Mouse (Mus musculus): ENCODE measurements around the gene Cort.
"Not testable (repeated sequence)": the region's sequence is repeated elsewhere in the genome, so short reads cannot be mapped to it uniquely, and the experiment has no call there.

The Cort gene

DNA sequence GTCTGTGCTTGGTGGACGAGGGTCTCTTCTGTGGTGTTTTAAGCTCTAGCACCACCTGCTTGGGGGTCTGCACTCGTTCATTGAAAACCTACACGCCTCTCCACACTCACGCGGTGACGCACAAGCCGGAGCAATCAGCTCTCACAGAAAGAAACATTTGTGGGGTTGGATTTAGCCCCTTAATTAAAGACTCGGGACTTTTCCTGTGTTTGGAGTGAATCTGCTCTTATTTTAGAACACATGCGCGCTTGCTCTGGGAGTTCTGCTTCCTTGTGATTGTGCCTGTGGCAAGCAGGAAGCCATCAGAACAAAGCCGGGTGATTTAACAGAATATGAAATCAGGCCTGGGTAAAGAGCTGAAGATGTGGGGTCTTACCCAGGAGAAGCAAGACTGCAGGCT is at the start of gene Cort:
Gene Cort, minus strand, starts transcription at position 101 of the 400 bp plus-strand sequence.
- no peak for DNase-seq (ENCODE audit: low spot score)

DNA sequence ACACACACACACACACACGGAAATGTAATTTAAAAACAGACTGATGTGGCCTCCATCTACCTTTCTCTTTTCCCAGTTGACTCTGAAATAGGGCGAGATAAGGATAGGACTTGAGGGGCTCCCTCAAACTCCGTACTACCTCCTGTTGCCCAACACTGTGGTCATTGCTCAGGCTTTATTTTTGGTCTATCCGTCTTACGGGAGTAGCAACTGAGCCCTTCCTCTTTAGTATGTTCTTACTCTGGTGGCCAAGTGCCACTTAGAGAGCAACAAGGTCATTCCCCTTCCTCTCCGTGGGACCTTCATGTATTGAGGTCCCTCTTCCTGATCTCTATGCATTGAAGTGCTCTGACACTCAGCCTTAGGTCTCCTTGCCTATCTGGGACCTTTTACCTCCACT is 47.1 kb upstream of the Cort start:
- DNase-seq (ENCODE audit: low spot score) = no peak

DNA sequence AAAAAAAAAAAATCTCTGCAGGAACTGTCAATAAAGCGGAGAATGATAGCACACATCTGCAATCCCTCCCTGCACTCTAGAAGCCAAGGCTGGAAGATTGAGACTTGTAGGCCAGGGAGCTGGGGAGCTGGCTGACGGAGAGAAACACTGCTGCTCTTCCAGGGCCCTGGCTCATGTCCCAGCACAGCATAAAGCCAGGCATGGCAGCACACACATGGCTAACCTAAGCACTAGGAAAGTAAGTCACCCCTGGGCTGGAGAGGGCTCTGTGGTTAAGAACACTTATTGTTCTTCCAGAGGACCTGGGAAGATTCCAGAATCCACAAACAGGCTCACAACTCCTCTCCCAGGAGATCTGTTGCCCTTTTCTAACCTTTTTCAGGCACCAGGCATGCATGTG is 46.1 kb upstream of the Cort start:
- no peak for DNase-seq (ENCODE audit: low spot score)

DNA sequence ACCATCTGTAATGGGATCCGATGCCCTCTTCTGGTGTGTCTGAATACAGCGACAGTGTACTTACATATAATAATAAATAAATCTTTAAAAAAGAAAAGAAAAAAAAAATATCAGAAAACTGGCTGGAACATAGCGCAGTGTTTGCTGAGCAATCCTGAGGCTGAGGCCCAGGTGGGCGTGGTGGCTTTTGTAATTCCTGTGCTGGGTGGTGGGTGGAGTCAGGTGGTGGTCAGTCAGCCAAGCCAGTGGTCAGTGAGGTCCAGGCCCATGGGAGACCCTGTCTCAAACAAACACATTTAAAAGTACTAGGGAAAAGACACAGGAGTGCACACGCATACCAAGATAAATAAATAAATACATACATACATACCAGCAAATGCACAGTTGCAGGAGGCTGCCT is 45.5 kb upstream of the Cort start:
- no peak for DNase-seq (ENCODE audit: low spot score)

DNA sequence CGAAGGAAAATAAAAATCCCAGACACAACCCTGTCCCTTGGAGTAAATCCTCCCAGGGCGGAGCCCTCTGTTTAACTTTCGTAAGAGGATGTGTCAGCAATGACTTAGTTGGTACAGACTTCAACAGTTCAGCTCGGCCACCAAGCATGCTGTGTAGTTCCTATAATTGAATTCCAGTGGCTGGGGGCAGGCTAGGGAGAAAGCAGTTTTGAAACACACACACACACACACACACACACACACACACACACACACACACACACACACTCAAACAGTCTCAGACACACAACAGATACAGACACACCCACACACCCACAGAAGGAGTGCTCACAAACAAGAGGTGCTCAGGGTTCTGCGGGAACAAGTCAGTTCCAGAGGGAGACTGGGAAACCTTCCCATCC is 45.0 kb upstream of the Cort start:
- DNase-seq (ENCODE audit: low spot score) = no peak

DNA sequence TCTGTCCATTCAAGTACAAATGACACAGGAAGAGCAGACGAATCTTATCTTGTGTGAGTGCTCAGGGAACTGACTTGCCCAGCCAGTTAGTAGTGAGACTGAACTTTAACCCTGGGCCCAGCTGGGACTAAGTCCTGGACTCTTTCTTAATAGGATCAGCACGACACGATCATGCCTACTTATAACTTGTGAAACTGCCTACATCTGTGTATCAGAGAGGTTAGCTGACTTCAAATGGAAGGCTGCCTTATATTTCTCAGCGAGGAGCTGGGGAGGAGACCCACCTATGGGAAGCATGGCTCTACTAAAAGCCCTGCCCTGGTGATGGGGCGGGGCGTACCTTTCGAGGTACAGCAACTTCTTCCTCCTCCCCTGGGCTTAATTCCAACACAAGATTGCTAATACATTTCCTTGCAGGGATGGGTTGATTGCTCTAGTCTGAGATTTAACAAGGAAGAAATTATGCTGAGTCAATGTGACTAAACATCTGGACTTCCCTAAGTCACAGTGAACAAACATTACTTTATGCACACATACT is 43.9 kb upstream of the Cort start:
- no peak for DNase-seq (ENCODE audit: low spot score)

DNA sequence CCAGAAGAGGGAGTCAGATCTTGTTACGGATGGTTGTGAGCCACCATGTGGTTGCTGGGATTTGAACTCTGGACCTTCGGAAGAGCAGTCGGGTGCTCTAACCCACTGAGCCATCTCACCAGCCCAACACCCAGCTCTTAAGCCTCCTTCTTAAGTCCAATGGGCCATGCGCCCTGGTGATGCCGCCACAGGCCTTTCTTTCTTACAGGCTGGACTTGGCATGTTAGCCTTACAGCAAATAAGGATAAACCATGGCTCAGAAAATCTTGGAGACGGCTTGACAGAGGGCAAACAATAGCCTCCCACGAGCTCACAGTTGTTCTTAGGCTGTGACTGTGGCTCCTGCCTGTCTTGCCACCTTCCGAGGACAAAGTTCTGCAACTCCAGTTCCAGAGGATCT is 43.4 kb upstream of the Cort start:
- DNase-seq (ENCODE audit: low spot score) = not testable (repeated sequence)

DNA sequence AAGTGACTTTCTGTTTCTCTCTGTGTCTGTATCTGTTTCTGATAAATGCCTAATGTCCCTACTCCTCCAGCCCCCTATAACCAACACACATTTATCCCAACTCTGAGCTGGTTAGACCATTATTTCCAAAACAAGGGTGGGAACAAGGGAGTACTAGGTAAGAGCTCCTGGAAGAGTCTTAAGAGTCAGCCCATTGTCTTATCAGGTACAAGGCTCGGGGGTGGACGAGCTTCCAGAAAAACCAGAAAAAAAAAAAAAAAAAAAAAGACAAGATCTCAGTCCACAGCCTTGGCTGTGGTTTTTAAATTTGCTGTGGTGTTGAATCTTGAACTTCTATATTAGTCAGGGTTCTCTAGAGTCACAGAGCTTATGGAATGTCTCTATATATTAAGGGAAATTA is 41.5 kb upstream of the Cort start:
- DNase-seq (ENCODE audit: low spot score) = no peak

DNA sequence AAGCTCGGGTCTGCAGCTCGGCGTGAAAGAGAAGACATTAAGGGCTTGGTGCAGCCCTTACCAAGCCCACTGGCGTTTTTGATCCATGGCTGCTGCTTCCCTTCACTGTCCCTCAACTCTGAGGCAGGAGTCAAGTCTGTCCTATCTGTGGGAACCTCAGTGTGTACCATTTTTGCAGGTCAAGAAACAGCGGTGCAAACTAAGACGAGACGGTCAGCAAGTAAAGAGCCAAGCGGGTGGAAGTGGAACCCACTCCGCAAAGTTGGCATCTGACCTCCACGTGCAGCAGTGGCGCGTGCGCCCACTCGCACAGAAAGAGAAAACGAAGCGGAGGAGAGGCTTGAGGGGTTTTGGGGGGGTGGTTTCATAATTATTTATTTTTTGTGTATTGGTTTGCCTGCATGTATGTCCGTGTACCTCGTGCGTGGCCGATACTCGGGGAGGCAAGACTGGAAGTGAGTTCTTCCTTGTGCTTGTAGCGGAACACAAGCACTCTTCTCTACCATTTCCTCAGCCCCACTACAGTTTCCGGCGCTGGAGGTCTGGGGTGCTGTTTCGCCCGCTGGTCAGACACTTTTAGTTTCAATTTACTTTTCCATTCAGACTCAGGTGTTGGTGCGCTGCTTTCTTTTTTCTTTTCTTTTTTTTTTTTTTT is 40.5 kb upstream of the Cort start:
- no peak for DNase-seq (ENCODE audit: low spot score)

DNA sequence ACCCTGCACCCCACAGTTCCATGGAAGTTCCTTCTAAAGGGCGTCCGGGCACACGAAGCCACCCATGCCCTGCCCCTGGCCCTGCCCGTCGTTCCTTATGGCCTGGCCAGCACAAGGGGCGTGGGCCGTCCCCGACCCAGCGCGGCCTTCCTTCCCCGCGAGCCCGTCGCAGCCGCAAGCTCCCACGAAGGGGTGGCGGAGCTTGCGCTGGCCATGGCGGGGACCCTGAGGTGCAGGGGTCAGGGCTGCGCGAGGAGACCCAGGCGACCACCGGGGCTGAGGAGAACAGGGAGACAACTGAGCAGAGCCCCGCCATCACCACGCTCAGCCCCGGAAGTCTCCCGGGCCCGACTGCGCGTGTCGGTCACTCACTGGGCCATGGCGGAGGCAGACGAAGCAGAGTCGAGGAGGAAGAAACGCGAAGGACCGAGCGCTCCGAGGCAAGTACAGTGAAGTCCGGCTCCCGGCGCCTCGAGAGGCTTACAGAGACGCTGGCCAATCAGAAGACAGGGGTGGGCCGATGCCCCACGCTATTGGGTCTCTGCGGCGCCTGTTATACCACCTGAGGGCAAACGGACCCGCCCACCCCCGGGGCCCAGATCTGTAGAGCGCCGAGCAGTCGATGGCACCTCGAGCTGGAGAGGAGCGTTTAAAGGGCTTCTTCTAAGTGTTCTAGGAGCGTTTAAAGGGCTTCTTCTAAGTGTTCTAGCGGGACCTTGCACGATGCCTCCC is 39.8 kb upstream of the Cort start, which contains the start of gene Pgd:
Gene Pgd, minus strand, starts transcription at position 557 of the 732 bp plus-strand sequence.
- DNase-seq (ENCODE audit: low spot score) = peak; percentile 91

DNA sequence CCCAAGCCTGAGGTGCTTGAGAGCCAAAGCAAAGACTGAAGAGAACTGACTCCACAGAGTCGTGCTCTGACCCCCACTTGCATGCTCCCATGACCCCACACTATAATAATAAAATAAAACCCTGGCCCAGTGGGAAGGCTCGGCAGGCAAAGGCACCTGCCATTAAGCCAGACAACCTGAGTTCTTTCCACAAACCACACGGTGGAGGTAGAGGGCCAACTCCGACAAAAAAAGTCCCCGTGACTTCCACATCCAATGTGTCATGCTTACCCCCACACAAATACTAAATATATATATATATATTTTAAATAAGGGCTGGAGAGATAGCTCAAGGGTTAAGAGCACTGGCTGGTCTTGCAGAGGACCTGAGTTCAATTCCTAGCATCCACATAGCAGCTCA is 37.6 kb upstream of the Cort start:
- DNase-seq (ENCODE audit: low spot score) = no peak

DNA sequence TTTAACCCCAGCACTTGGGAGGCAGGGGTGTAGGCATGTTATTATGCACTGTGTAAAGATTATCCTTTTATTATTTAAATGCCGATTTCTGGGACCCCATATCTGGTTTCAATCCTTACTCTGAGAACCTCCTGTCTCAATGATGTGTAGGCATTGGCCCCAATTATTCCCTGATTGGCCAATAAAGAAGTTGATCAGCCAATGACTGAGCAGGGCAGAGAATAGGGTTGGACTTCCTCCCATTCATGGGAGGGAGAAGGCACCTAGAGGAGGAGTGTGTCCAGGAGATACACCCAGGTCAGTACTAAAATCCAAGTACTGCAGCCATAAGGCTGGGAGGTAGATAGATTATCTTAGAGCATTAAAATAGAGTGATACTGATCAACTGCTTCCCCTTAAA is 36.6 kb upstream of the Cort start:
- DNase-seq (ENCODE audit: low spot score) = no peak

DNA sequence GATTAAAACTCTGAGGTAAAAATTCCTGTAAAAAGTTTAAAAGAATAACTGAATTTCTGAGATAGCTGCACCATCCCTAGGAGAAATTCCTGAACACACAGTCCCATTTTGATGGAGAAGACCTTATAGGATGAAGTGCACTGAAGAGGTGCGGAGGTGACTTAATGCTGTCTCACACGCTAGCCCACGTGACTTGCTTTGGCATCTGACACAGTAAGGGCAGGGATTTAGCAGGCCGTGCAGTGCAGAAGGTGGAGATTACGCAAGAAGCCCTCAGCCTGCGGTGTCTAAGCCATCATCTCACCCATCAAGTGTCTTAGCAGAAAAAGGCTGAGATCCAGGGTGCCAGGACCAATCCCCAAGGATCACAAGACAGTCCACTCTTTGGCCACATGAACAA is 34.6 kb upstream of the Cort start:
- no peak for DNase-seq (ENCODE audit: low spot score)

DNA sequence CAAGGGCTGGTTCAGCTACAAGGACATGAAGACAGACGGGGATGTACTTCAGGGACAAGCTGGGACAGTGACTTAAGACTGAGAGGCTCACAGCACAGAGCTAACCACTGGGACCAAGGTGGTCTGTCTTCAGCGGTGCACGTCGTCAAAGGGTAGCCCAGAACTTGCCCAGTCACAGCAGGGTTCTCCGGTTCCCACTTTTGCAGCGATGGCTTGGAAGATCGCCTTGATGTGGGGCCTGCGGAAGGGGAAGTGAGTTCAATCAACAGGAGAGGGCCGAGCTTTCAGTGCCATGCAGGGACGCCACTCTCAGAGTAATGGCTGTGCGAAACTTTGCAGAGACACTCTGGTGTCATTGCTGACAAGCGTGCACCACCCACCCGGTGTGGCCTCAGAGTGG is 33.3 kb upstream of the Cort start:
- no peak for DNase-seq (ENCODE audit: low spot score)

DNA sequence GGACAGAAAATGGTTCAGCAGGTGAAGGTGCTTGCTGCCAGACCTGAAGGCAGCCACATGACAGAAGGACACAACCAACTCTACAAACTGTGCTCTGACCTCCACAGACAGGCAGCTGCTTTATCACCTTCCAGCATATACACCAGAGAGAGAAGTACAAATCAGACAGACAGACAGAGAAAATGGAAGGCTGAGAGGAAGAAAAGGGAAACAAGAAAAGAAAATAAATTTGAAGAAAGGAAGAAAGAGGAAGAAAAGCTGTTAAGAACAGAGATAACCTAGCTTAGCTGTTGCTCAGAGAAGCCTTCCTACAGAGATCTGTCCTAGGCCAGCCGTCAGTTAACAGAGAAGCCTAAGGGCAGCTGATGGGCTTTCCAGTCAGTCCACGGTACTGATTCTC is 32.6 kb upstream of the Cort start:
- no peak for DNase-seq (ENCODE audit: low spot score)

DNA sequence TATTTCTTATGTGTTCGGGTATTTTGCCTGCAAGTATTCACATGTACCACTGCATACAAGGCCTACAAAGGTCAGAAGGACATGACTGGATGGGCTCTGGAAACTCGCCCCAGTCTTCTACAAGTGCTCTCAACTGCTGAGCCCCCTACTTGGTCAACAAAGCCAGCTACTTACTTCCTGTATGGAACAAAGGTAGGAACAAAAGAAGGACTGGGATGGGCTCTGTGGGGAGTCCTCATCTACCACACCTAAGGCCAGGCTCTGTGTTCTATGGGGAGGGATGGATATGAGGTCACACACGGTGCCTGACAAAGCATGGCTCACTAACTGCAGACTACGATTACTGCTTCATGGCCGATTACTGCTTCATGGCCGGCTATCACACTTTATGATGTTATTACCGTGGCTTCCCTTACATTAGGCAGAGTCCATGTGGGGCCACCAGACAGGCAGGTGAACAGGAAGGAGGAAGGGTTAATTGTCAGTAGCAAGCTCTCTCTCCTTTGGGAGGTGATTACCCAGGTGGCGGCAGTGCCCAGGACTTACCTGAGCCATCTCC is 30.9 kb upstream of the Cort start:
- no peak for DNase-seq (ENCODE audit: low spot score)

DNA sequence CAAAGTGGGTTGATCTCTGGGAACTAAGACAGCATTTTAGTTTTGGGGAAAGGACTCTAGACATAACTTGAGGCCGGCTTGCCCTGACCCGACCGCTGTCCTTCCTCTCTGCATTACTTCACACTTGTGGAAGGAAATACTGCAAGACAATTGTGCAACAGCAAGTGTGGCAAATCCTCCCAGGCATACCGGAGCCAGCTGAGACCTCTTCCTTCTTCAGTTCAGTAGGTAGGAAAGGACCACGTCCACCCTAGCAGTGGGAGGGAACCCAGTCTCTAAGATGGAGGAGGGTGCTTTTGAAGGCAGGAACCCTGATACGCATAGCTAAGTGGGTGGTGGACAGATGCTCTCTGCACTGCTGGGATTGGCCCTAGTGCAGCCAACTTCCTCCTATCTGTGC is 29.1 kb upstream of the Cort start:
- DNase-seq (ENCODE audit: low spot score) = no peak

DNA sequence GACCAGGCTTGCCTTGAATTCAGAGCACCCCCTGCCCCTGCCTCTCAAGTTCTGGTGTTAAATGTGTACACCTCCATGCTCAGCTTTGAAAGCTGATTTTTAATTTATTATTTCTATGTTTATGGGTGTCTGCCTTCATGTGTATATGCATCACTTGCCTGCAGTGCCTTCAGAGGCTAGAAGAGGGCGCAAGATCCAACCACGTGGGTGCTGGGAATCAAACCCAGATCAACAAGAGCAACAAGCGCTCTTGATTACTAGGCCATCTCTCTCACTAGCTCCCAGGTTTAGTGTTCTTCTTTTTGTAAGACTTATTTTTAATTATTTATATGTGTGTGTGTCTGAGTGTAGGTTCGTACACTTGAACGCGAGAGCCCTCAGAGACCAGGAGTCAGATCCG is 28.3 kb upstream of the Cort start:
- DNase-seq (ENCODE audit: low spot score) = no peak

DNA sequence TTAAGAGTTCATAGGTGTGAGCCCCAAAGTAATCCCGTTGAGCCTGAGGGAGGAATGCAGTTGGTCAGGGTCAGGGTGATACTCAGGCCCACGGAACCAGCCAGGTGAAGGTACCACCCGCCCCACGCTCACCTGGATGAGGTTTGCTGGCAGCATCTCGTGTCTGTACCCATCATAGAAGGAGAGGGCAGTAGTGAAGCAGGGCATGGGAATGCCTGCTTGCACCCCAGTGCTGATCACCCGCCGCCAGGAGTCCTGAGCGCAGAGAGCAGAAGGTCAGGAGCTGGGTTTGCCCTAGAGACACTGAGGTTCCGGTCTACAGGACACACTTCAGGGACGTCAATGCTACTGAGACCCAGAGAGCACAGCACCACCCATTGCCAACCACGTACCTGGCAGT is 24.2 kb upstream of the Cort start:
- DNase-seq (ENCODE audit: low spot score) = no peak

DNA sequence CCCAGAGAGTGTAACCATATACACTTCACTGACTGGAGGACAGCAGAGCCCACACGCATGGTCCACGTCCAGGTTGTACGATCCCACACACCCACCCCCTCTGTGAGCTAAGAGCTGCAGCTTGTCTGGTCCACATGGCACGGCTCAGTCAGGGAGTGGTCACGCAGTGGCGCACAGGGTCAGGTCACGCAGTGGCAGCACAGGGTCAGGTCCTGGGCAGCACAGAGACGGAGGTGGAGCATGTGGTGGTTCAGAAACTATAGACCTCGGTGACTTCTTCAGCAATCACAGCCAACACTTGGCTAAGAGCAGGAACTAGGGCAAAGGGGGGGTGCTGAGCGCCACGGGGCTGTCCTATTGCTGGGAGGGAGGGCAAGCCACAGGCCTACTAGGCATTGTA is 23.7 kb upstream of the Cort start:
- DNase-seq (ENCODE audit: low spot score) = no peak

DNA sequence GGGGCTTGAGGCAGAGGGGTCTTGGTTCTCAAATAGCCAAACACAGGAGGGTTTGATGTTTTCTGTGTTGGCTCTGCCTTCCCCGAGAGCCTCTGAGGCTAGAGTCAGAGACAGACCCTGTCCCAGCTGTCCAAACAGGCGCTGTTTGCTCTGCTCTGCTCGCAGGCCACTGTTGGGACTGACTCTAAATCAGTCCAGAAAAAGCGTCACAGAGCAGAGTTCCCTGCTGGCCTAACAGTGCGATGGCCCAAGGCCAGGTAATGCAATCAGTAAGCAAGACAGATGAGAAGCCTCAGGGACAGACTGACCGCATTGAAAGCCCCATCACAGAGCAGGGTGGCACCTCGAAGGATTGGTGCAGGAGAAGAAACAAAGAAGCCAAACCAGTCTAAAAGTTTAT is 23.0 kb upstream of the Cort start:
- no peak for DNase-seq (ENCODE audit: low spot score)

DNA sequence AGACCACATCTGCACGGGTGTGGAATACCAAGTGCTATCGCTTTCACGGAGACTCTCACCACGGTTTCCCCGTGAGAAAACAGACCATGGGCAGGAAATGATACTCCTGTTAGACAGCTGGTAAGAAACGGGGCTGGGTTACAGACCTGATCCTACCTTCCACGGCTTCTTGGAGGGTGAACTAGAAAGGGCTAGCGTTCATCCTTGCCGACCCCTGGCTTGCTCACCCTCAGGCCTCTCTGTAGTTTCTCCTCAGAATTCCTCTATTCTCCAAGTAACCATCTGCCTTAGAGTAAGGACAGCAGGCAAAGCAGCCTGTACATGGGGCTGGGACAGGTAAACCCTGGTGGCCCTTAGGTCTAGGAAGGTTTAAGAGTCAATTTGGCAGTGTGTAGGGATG is 22.6 kb upstream of the Cort start:
- no peak for DNase-seq (ENCODE audit: low spot score)

DNA sequence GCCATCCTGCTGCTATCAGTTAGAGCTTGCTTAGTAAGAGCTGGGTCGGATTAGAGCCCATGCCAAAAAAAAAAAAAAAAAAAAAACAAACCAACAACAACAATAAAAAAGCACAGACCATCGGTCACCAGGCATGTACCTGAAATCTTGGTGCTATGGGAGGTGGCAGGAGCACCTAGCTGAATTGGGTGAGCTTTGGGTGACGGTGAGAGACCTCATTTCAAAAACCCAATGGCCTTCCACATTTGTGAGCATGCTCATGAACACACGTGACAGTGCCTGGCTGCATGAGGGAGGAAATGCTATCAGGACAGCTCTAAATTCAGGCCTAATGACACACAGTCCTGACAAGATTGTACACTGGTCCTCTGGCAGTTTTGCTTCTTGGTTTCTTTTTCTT is 21.5 kb upstream of the Cort start:
- DNase-seq (ENCODE audit: low spot score) = no peak

Measured in ovary, postnatal 10 days (tissue).